ENCODE assay signal across 8 mouse cellular contexts in the genomic region with DNA sequence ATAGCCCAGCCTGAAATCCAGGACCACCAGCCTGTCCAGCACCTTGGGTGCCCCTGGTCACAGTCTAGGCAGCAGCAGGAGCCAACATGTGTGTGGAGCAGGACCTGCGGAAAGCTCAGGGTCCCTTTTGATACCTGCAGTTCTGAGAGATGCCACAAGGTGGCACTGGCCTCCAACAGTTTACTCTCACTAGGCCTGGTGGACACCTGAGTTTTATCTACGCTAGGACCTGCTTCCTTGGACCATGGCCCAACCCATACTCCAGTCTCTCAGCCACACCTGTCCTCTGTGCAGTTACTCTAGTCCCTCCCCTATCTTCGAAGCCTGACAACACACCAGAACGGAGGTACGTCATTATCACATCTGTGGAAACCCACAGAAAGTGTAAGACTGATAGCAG. TPM values are rescaled to one million over a fixed set of nuclear protein-coding genes. Genes with fewer than 3 reads are reported as not detected.
A peak's percentile ranks its signal among the peaks of the same experiment; 100 is the strongest.
DNase-seq lines count a peak whose midpoint lies in the region; ATAC-seq and TF ChIP-seq lines count a peak whose summit lies in the region.

No protein-coding gene starts in this region.

- DNase-seq in CD4-positive, CD25-positive, alpha-beta regulatory T cell, adult 2 months (ENCODE audit: low read depth, low spot score) = peak; percentile 79
- DNase-seq in adrenal gland, postnatal 36 days = peak; percentile 71 to 76
- DNase-seq in embryonic facial prominence, embryonic 11.5 days (ENCODE audit: low spot score) = peak; percentile 79
- peak; percentile 48 for DNase-seq in heart, postnatal 0 days (ENCODE audit: low spot score)
- DNase-seq in kidney, postnatal 4 days = peak; percentile 84
- DNase-seq in liver, postnatal 0 days = peak; percentile 78
- DNase-seq in thymus, adult 2 months = peak; percentile 62

- TF ChIP-seq EP300 in heart, postnatal 0 days (IDR thresholded peaks at IDR 0.05; ENCODE audit: low read depth) = no peak
- no peak for TF ChIP-seq EP300 in liver, postnatal 0 days (IDR thresholded peaks at IDR 0.05; ENCODE audit: low read depth)

- no peak overlapping the region for H3K4me3 ChIP-seq in embryonic facial prominence, embryonic 11.5 days (ENCODE audit: low read depth, low read length)
- no peak overlapping the region for H3K4me3 ChIP-seq in heart, postnatal 0 days (ENCODE audit: low read depth, low read length)
- H3K4me3 ChIP-seq in liver, postnatal 0 days (ENCODE audit: low read depth, low read length) = no peak overlapping the region
- no peak overlapping the region for H3K4me3 ChIP-seq in thymus, adult 2 months (ENCODE audit: control insufficient read depth, insufficient read depth, low read length)

- no peak overlapping the region for H3K4me2 ChIP-seq in embryonic facial prominence, embryonic 11.5 days (ENCODE audit: low read depth, low read length)
- H3K4me2 ChIP-seq in heart, postnatal 0 days (ENCODE audit: low read depth, low read length) = no peak overlapping the region
- no peak overlapping the region for H3K4me2 ChIP-seq in liver, postnatal 0 days (ENCODE audit: low read depth, low read length)

- no peak overlapping the region for H3K9ac ChIP-seq in embryonic facial prominence, embryonic 11.5 days (replicated peaks; ENCODE audit: low read length)
- H3K9ac ChIP-seq in heart, postnatal 0 days (replicated peaks; ENCODE audit: low read depth, low read length) = no peak overlapping the region
- no peak overlapping the region for H3K9ac ChIP-seq in liver, postnatal 0 days (replicated peaks)

- H3K9me3 ChIP-seq in embryonic facial prominence, embryonic 11.5 days (replicated peaks; ENCODE audit: control insufficient read depth, low read length) = no peaks in the 10 kb centered on the region
- no peaks in the 10 kb centered on the region for H3K9me3 ChIP-seq in heart, postnatal 0 days (replicated peaks; ENCODE audit: control insufficient read depth, low read length)
- H3K9me3 ChIP-seq in liver, postnatal 0 days (ENCODE audit: low read length) = no peaks in the 10 kb centered on the region

- H3K36me3 ChIP-seq in embryonic facial prominence, embryonic 11.5 days (replicated peaks; ENCODE audit: control insufficient read depth, insufficient read depth, low read depth, low read length) = no peaks in the 10 kb centered on the region
- no peaks in the 10 kb centered on the region for H3K36me3 ChIP-seq in heart, postnatal 0 days (replicated peaks; ENCODE audit: control insufficient read depth, insufficient read depth, low read length)
- H3K36me3 ChIP-seq in liver, postnatal 0 days (replicated peaks; ENCODE audit: insufficient read depth, low read length) = no peaks in the 10 kb centered on the region
- H3K36me3 ChIP-seq in thymus, adult 2 months (ENCODE audit: control insufficient read depth, insufficient read depth, low read length) = no peaks in the 10 kb centered on the region

- H3K4me1 ChIP-seq in embryonic facial prominence, embryonic 11.5 days (ENCODE audit: control insufficient read depth, insufficient read depth, low read length) = no peaks in the 10 kb centered on the region
- H3K4me1 ChIP-seq in heart, postnatal 0 days (ENCODE audit: control insufficient read depth, insufficient read depth) = no peaks in the 10 kb centered on the region
- no peaks in the 10 kb centered on the region for H3K4me1 ChIP-seq in liver, postnatal 0 days (ENCODE audit: insufficient read depth)
- no peaks in the 10 kb centered on the region for H3K4me1 ChIP-seq in thymus, adult 2 months (replicated peaks; ENCODE audit: control insufficient read depth, insufficient read depth, low read length)

- H3K27ac ChIP-seq in embryonic facial prominence, embryonic 11.5 days (replicated peaks; ENCODE audit: low read depth, low read length) = no peak overlapping the region
- no peak overlapping the region for H3K27ac ChIP-seq in heart, postnatal 0 days (ENCODE audit: low read depth)
- H3K27ac ChIP-seq in liver, postnatal 0 days (ENCODE audit: low read depth) = no peak overlapping the region
- H3K27ac ChIP-seq in thymus, adult 2 months (ENCODE audit: control insufficient read depth, insufficient read depth, low read length) = no peak overlapping the region

- TF ChIP-seq CTCF in heart, postnatal 0 days (IDR thresholded peaks at IDR 0.05; ENCODE audit: low read depth) = peak; percentile 86
- TF ChIP-seq CTCF in liver, postnatal 0 days (IDR thresholded peaks at IDR 0.05; ENCODE audit: low read depth) = peak; percentile 90
- peak; percentile 80; the same call in 1 of the 2 replicates for TF ChIP-seq CTCF in thymus, adult 2 months (IDR thresholded peaks at IDR 0.05; ENCODE audit: borderline replicate concordance, control insufficient read depth, extremely low read depth, insufficient read depth, low read length, poor library complexity)

- 55% methylated on average over 5 of the region's 5 CpGs for WGBS in embryonic facial prominence, embryonic 11.5 days
- WGBS in heart, postnatal 0 days = 41% methylated on average over 5 of the region's 5 CpGs
- 36% methylated on average over 5 of the region's 5 CpGs for WGBS in liver, postnatal 0 days (ENCODE audit: insufficient replicate concordance)
- WGBS in thymus, adult 2 months = 41% methylated on average over 5 of the region's 5 CpGs

- H3K27me3 ChIP-seq in embryonic facial prominence, embryonic 11.5 days (ENCODE audit: control insufficient read depth, insufficient read depth, low read length) = no peaks in the 10 kb centered on the region
- peaks cover 17% of the 10 kb centered on the region; the same call in 1 of the 2 replicates for H3K27me3 ChIP-seq in heart, postnatal 0 days (ENCODE audit: control insufficient read depth, insufficient read depth, low read length)
- 0 out of 2 replicates have a peak, but pooled peaks cover 3% of the 10 kb centered on the region for H3K27me3 ChIP-seq in liver, postnatal 0 days (ENCODE audit: insufficient read depth, low read length)
- H3K27me3 ChIP-seq in thymus, adult 2 months (ENCODE audit: control insufficient read depth, insufficient read depth, low read length) = no peaks in the 10 kb centered on the region

- TF ChIP-seq POLR2A in thymus, adult 2 months (IDR thresholded peaks at IDR 0.05; ENCODE audit: control insufficient read depth, extremely low read depth, insufficient read depth, low read length, poor library complexity) = no peak

- ATAC-seq in embryonic facial prominence, embryonic 11.5 days (replicated peaks; ENCODE audit: insufficient number of reproducible peaks, low FRiP score, low TSS enrichment, low read depth) = no peak
- peak; percentile 49; the same call in 1 of the 2 replicates for ATAC-seq in heart, postnatal 0 days (ENCODE audit: insufficient read depth, low read depth)
- peak; percentile 13; the same call in 1 of the 2 replicates for ATAC-seq in liver, postnatal 0 days
- ATAC-seq in neutrophil, adult 5-6 weeks (ENCODE audit: extremely low read depth, insufficient number of reproducible peaks, low FRiP score, poor library complexity, severe bottlenecking) = 0 out of 2 replicates have a peak, but pooled peaks have one; percentile 34

RNA-seq across cellular contexts. Expression of a gene that starts 10.8 kb away (rescaled TPM):
- total RNA-seq in adrenal gland, postnatal 36 days (2021) = not detected
- not detected in 2 replicates for polyA plus RNA-seq in embryonic facial prominence, embryonic 11.5 days (2014; fragmentation: Nextera tagmentation; extraction: Ambion mirVana)
- not detected in 2 replicates for total RNA-seq in heart, postnatal 0 days (2014; rRNA removed; ENCODE audit: low replicate concordance)
- polyA plus RNA-seq in heart, postnatal 0 days (2015; fragmentation: Nextera tagmentation; extraction: Ambion mirVana) = not detected in 2 replicates
- polyA plus RNA-seq in liver, postnatal 0 days (2015; fragmentation: Nextera tagmentation; extraction: Ambion mirVana) = not detected in 2 replicates
- not detected in 2 replicates for total RNA-seq in neutrophil, adult 5-6 weeks (2017)
- polyA plus RNA-seq in thymus, adult 2 months (2012; rRNA removed) = 0.09 and 0.18 TPM in 2 replicates

RNA-seq across cellular contexts. Expression of a gene that starts 13.3 kb away (rescaled TPM):
- total RNA-seq in adrenal gland, postnatal 36 days (2021) = not detected
- polyA plus RNA-seq in embryonic facial prominence, embryonic 11.5 days (2014; fragmentation: Nextera tagmentation; extraction: Ambion mirVana) = not detected in 2 replicates
- not detected in 2 replicates for total RNA-seq in heart, postnatal 0 days (2014; rRNA removed; ENCODE audit: low replicate concordance)
- polyA plus RNA-seq in heart, postnatal 0 days (2015; fragmentation: Nextera tagmentation; extraction: Ambion mirVana) = not detected in 2 replicates
- not detected in 2 replicates for polyA plus RNA-seq in liver, postnatal 0 days (2015; fragmentation: Nextera tagmentation; extraction: Ambion mirVana)
- not detected in 2 replicates for total RNA-seq in neutrophil, adult 5-6 weeks (2017)
- not detected in 2 replicates for polyA plus RNA-seq in thymus, adult 2 months (2012; rRNA removed)

RNA-seq across cellular contexts. Expression of a gene that starts 20.6 kb away (rescaled TPM):
- not detected for total RNA-seq in adrenal gland, postnatal 36 days (2021)
- not detected in 2 replicates for polyA plus RNA-seq in embryonic facial prominence, embryonic 11.5 days (2014; fragmentation: Nextera tagmentation; extraction: Ambion mirVana)
- not detected in 2 replicates for total RNA-seq in heart, postnatal 0 days (2014; rRNA removed; ENCODE audit: low replicate concordance)
- not detected in 2 replicates for polyA plus RNA-seq in heart, postnatal 0 days (2015; fragmentation: Nextera tagmentation; extraction: Ambion mirVana)
- polyA plus RNA-seq in liver, postnatal 0 days (2015; fragmentation: Nextera tagmentation; extraction: Ambion mirVana) = not detected in 2 replicates
- total RNA-seq in neutrophil, adult 5-6 weeks (2017) = not detected in 2 replicates
- polyA plus RNA-seq in thymus, adult 2 months (2012; rRNA removed) = not detected in 2 replicates

RNA-seq across cellular contexts. Expression of a gene that starts 27.2 kb away (rescaled TPM):
- total RNA-seq in adrenal gland, postnatal 36 days (2021) = 1 to 10 TPM; 2.3 to 2.6 TPM
- 0.10 and 0.28 TPM in 2 replicates for polyA plus RNA-seq in embryonic facial prominence, embryonic 11.5 days (2014; fragmentation: Nextera tagmentation; extraction: Ambion mirVana)
- total RNA-seq in heart, postnatal 0 days (2014; rRNA removed; ENCODE audit: low replicate concordance) = 1.0 TPM in 1 of 2 replicates, not detected in the other
- 0.10 and 0.27 TPM in 2 replicates for polyA plus RNA-seq in heart, postnatal 0 days (2015; fragmentation: Nextera tagmentation; extraction: Ambion mirVana)
- polyA plus RNA-seq in liver, postnatal 0 days (2015; fragmentation: Nextera tagmentation; extraction: Ambion mirVana) = 0.11 TPM in 1 of 2 replicates, not detected in the other
- total RNA-seq in neutrophil, adult 5-6 weeks (2017) = not detected in 2 replicates
- 1.1 and 1.2 TPM in 2 replicates for polyA plus RNA-seq in thymus, adult 2 months (2012; rRNA removed)

RNA-seq across cellular contexts. Expression of a gene that starts 54.2 kb away (rescaled TPM):
- not detected for total RNA-seq in adrenal gland, postnatal 36 days (2021)
- not detected in 2 replicates for polyA plus RNA-seq in embryonic facial prominence, embryonic 11.5 days (2014; fragmentation: Nextera tagmentation; extraction: Ambion mirVana)
- total RNA-seq in heart, postnatal 0 days (2014; rRNA removed; ENCODE audit: low replicate concordance) = not detected in 2 replicates
- not detected in 2 replicates for polyA plus RNA-seq in heart, postnatal 0 days (2015; fragmentation: Nextera tagmentation; extraction: Ambion mirVana)
- not detected in 2 replicates for polyA plus RNA-seq in liver, postnatal 0 days (2015; fragmentation: Nextera tagmentation; extraction: Ambion mirVana)
- total RNA-seq in neutrophil, adult 5-6 weeks (2017) = not detected in 2 replicates
- polyA plus RNA-seq in thymus, adult 2 months (2012; rRNA removed) = 1.0 and 2.4 TPM in 2 replicates
